Mouse (Mus musculus) testis, postnatal 10 days (tissue): ENCODE data around the gene Baz2a.
"Not testable (repeated sequence)": the region's sequence is repeated elsewhere in the genome, so short reads cannot be mapped to it uniquely, and the experiment has no call there.

Source experiments
- DNase-seq: peaks from one replicate; pipeline ENCODE4 v3.0.0; 2021; ENCODE audit warnings: low spot score

Baz2a gene

GRCm38 (mm10) chr10:128123833-128124232 is 32.5 kb downstream of the Baz2a start:
- DNase-seq = no peak

GRCm38 (mm10) chr10:128124831-128125230 is 33.5 kb downstream of the Baz2a start:
- DNase-seq = no peak

- DNase-seq = no peak
Observed at GRCm38 (mm10) chr10:128125951-128126350, 34.6 kb downstream of the Baz2a start.

- no peak for DNase-seq
Observed at GRCm38 (mm10) chr10:128127497-128127896, 36.1 kb downstream of the Baz2a start.

- DNase-seq = no peak
Observed at GRCm38 (mm10) chr10:128128143-128128542, 36.8 kb downstream of the Baz2a start.

GRCm38 (mm10) chr10:128131297-128131696 is 39.9 kb downstream of the Baz2a start:
- no peak for DNase-seq

GRCm38 (mm10) chr10:128131812-128132211 is 40.4 kb downstream of the Baz2a start:
- DNase-seq = no peak

- no peak for DNase-seq
Observed at GRCm38 (mm10) chr10:128133650-128134332, 42.4 kb downstream of the Baz2a start.

GRCm38 (mm10) chr10:128135374-128135773 is 44.0 kb downstream of the Baz2a start:
- DNase-seq = no peak

- peak; percentile 66 for DNase-seq
Observed at GRCm38 (mm10) chr10:128140236-128140952, 49.0 kb downstream of the Baz2a start.

- DNase-seq = no peak
Observed at GRCm38 (mm10) chr10:128142165-128142564, 50.8 kb downstream of the Baz2a start.

GRCm38 (mm10) chr10:128143659-128144058 is 52.3 kb downstream of the Baz2a start:
- DNase-seq = no peak

- no peak for DNase-seq
Observed at GRCm38 (mm10) chr10:128144961-128145360, 53.6 kb downstream of the Baz2a start.

GRCm38 (mm10) chr10:128148789-128149365 is 57.5 kb downstream of the Baz2a start:
- DNase-seq = no peak

GRCm38 (mm10) chr10:128149592-128149991 is 58.2 kb downstream of the Baz2a start:
- peak; percentile 82 for DNase-seq

- peak; percentile 81 for DNase-seq
Observed at GRCm38 (mm10) chr10:128150941-128151340, 59.6 kb downstream of the Baz2a start.

- no peak for DNase-seq
Observed at GRCm38 (mm10) chr10:128153978-128154377, 62.6 kb downstream of the Baz2a start.

GRCm38 (mm10) chr10:128165726-128166125 is 74.3 kb downstream of the Baz2a start:
- not testable (repeated sequence) for DNase-seq

GRCm38 (mm10) chr10:128167091-128167490 is 75.7 kb downstream of the Baz2a start:
- no peak for DNase-seq

GRCm38 (mm10) chr10:128171348-128171747 is 80.0 kb downstream of the Baz2a start:
- not testable (repeated sequence) for DNase-seq

GRCm38 (mm10) chr10:128175302-128175701 is 83.9 kb downstream of the Baz2a start:
- no peak for DNase-seq

- DNase-seq = peak; percentile 76
Observed at GRCm38 (mm10) chr10:128175996-128176755, 84.8 kb downstream of the Baz2a start.
